Mouse (Mus musculus) liver, embryonic 13.5 days (tissue): ENCODE results near the gene BC030499. TPM values are rescaled to one million over a fixed set of nuclear protein-coding genes. Genes with fewer than 3 reads are reported as not detected.

Experiments
- ATAC-seq: fragments of 200-750 bp; cut with Nextera tagmentation; 2 replicates; pipeline ENCODE4 v1.8.0; 2017; ENCODE audit warnings: low read depth, mild to moderate bottlenecking, moderate number of reproducible peaks, moderate library complexity
- DNase-seq: peaks from one replicate; pipeline ENCODE4 v3.0.0; 2022
- H3K27ac ChIP-seq: fragments of 300-500 bp; sonication (generic); 2 replicates; pipeline ENCODE4 v1.5.1; 2015; ENCODE audit warnings: moderate library complexity, mild to moderate bottlenecking, inconsistent platforms
- H3K27me3 ChIP-seq: fragments of 300-500 bp; sonication (generic); 2 replicates; pipeline ENCODE4 v1.6.1; 2015; ENCODE audit warnings: mild to moderate bottlenecking, inconsistent platforms
- H3K36me3 ChIP-seq: fragments of 300-500 bp; sonication (generic); 2 replicates; pipeline ENCODE4 v1.6.1; 2015; ENCODE audit warnings: mild to moderate bottlenecking, inconsistent platforms
- H3K4me1 ChIP-seq: fragments of 300-500 bp; sonication (generic); replicated peaks from 2 replicates; pipeline ENCODE4 v1.6.1; 2015; ENCODE audit warnings: inconsistent platforms
- H3K4me2 ChIP-seq: fragments of 300-500 bp; sonication (generic); 2 replicates; pipeline ENCODE4 v1.6.1; 2015; ENCODE audit warnings: inconsistent platforms, mild to moderate bottlenecking, moderate library complexity
- H3K4me3 ChIP-seq: fragments of 300-500 bp; sonication (generic); replicated peaks from 2 replicates; pipeline ENCODE4 v1.5.1; 2015; ENCODE audit warnings: mild to moderate bottlenecking, inconsistent platforms
- H3K9ac ChIP-seq: fragments of 300-500 bp; sonication (generic); 2 replicates; pipeline ENCODE4 v1.6.1; 2015; ENCODE audit warnings: mild to moderate bottlenecking, inconsistent platforms
- H3K9me3 ChIP-seq: fragments of 300-500 bp; sonication (generic); replicated peaks from 2 replicates; pipeline ENCODE4 v1.6.1; 2016; ENCODE audit warnings: inconsistent platforms
- WGBS: fragments of 180-500 bp; shearing (Covaris S2); methylation state at CpG from one replicate; pipeline ENCODE4 v1.1.7; 2015; ENCODE audit not compliant: insufficient replicate concordance; 5-methylcytosine and 5-hydroxymethylcytosine counted together
- polyA plus RNA-seq: library from polyadenylated mRNA; unstranded; fragments of >200 nt; fragmentation: Nextera tagmentation; extraction: Ambion mirVana; gene quantifications from 2 replicates; pipeline ENCODE4 v1.2.1, GENCODE M21; 2015

BC030499 gene
- polyA plus RNA-seq, 1 experiment from 2014 or later = 0.06 TPM

DNA sequence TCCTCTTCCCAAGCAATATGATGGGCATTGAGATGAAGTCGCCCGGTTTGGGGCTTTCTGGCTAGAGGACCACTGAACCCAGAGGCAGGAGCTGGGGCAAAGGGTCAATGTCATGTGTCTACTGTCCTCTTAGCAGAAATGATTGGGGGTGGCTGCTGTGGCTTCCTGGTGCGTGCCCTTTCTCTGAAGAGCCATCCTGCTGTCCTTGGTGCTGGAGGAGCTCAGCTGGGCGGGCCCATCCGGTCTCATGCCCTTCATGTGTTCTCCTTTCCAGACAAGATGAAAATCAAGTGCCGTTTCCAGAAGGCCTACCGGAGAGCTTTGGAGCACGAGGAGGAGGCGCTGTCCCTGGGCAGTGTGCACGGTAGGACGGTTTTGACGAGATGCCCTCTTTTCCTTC, 42.0 kb downstream of the BC030499 start:
- no peak for ATAC-seq
- Histone ChIP-seq H3K4me2 (no peak overlapping the region), H3K4me1 (peaks cover 13% of the 10 kb centered on the region), H3K9ac (no peak overlapping the region), H3K27me3 (no peaks in the 10 kb centered on the region), H3K36me3 (peaks cover 50% of the 10 kb centered on the region), H3K9me3 (no peaks in the 10 kb centered on the region), H3K4me3 (no peak overlapping the region), H3K27ac (no peak overlapping the region)
- no peak for DNase-seq
- WGBS = 90% methylated on average over 12 of the region's 12 CpGs

DNA sequence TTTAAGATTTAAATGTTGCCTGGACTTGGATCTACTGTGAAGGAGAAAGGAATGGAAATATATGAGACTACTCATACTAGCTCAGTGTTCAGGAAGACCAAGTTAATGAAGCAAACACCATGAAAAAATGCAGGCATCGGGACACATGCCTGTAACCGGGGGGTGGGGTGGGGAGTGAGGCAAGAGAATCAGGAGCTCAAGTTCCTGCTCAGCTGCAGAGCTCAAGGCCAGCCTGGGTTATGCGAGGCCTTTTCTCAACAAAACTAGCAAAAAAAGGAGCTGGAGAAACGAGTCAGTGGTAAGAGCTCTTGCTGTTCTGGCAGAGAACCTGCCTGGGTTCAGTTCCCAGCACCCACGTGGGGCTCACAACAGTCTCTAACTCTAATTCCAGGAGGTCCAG, 43.4 kb downstream of the BC030499 start:
- Histone ChIP-seq H3K36me3 (peaks cover 56% of the 10 kb centered on the region), H3K27me3 (no peaks in the 10 kb centered on the region), H3K4me2 (no peak overlapping the region), H3K4me1 (peaks cover 8% of the 10 kb centered on the region), H3K4me3 (no peak overlapping the region), H3K9ac (no peak overlapping the region), H3K27ac (no peak overlapping the region), H3K9me3 (no peaks in the 10 kb centered on the region)
- DNase-seq = no peak
- ATAC-seq = no peak
- 73% methylated on average over 5 of the region's 5 CpGs for WGBS

DNA sequence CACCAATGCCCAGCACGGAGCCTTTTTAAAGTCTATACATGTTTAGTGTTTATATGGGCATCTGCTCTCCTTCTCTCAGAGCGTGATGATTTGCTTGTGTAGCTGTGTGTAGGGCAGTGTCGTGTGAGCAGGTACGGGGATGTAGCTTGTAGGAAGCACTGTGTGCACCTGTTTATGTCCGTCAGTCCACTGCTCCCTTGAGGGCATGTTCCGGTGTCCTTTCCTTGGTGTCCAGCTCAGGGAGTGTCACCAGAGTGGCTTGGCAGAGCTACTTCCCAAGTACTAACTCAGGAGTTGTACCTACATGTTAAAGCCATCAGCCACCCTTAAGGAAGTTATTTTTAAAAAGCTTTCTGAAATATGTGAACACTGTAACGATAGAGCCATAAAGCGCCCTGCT, 46.4 kb downstream of the BC030499 start:
- Histone ChIP-seq H3K27me3 (no peaks in the 10 kb centered on the region), H3K4me2 (no peak overlapping the region), H3K9me3 (no peaks in the 10 kb centered on the region), H3K36me3 (peaks cover 74% of the 10 kb centered on the region), H3K9ac (no peak overlapping the region), H3K4me1 (no peaks in the 10 kb centered on the region), H3K4me3 (no peak overlapping the region), H3K27ac (no peak overlapping the region)
- ATAC-seq (no peak), DNase-seq (no peak)
- WGBS = 85% methylated on average over 8 of the region's 8 CpGs

DNA sequence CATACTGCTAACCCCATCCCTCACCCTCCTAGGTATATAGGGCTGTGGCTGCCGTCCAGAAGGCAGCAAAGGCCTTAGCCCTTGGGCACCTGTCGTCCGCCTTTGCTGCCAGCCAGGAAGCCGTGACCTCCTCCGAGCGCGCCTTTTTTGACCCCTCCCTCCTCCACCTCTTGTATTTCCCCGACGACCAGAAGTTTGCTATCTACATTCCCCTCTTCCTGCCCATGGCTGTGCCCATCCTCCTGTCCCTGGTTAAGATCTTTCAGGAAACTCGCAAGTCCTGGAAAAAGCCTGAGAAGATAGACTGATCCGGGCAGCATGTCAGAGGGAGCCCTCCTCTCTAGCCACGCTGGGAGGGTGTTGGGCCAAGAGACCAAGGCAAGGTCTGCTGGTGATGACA, 51.1 kb downstream of the BC030499 start:
- H3K36me3 ChIP-seq = peaks cover 33% of the 10 kb centered on the region
- H3K9me3 ChIP-seq = no peaks in the 10 kb centered on the region
- H3K4me1 ChIP-seq = peaks cover 42% of the 10 kb centered on the region
- H3K27me3 ChIP-seq = no peaks in the 10 kb centered on the region
- DNase-seq (no peak), ATAC-seq (no peak)
- no peak overlapping the region for H3K9ac ChIP-seq
- H3K4me3 ChIP-seq = no peak overlapping the region
- H3K27ac ChIP-seq = no peak overlapping the region
- 72% methylated on average over 12 of the region's 12 CpGs for WGBS
- H3K4me2 ChIP-seq = no peak overlapping the region

DNA sequence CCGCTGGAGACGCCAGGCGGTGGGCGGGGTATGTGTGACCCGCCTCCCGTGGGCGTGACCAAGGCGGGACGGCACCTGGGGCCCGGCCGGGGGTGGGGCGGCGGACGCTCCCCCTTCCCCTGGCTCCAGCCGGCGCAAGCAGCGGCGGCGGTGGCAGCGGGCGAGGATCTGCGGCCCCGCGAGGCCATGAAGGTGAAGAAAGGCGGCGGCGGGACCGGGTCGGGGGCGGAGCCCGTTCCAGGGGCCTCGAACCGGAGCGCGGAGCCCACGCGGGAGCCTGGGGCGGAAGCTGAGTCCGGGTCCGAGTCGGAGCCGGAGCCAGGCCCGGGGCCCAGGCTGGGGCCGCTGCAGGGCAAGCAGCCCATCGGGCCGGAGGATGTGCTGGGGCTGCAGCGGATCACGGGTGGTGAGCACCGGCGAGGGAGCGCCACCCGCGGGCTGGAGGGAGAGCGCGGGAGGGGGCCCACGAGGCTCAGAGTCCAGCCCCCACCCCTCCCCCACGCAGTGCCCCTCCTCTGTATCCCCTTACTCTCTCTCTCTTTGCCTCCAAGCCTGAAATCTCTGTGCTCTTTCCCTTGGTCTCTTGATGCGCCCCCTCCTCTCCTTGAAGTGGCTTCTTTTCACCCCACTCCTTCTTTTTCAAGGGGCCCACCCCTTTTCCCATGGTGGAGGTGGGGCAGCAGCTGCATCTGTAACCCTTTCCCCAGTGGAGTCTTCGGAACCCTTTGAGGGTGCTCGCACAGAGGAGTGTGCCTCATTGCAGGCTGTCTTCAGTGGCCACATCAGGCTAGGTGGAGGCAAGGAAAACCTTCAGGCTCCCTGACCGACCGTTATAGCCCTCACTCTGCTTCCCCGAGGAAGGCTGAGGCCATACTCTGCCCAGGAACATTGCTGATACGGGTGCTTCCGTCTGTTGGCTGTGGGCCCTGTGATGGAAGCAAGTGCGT, 53.0 kb downstream of the BC030499 start, which contains the start of gene Unc119:
TSS of gene Unc119 (plus strand) at position 102 of the 947 bp plus-strand sequence.
- Histone ChIP-seq H3K36me3 (peaks cover 33% of the 10 kb centered on the region), H3K27me3 (no peaks in the 10 kb centered on the region), H3K4me1 (peaks cover 59% of the 10 kb centered on the region), H3K27ac (peak within 1 kb of the TSS; percentile 92), H3K4me3 (peak within 1 kb of the TSS; percentile 89), H3K9ac (peak within 1 kb of the TSS; percentile 91), H3K9me3 (no peaks in the 10 kb centered on the region), H3K4me2 (peak within 1 kb of the TSS; percentile 100)
- 1% methylated on average over 66 of the region's 66 CpGs for WGBS
- ATAC-seq (peak; percentile 69), DNase-seq (peak; percentile 76)

DNA sequence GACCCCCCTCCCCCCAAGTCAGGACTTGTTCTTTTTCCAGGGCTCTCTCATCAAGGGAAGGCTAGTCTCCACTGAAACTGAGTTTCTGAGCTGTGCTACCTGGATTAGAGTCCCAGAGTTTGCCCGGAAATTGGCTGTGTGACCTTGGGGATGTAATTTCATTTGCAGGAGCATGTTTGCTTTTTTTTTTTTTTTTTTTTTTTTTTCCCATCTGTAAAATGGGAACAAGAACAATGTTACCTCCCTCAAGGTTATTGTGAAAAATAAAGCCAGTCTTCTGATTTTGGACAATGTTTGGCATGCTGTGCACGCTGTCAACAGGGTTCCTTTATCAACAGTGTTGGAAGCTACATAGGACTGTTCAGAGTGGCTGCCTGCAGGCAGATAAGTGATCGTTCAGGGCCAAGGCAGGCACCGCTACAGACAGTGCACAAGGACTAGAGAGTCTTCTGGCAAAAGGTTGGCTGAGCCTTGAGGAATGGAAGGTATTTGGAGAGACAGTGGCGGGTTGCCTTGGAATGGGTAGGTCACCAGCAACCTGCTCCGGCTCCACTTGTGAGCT, 53.8 kb downstream of the BC030499 start:
- no peaks in the 10 kb centered on the region for H3K27me3 ChIP-seq
- no peaks in the 10 kb centered on the region for H3K9me3 ChIP-seq
- peak overlapping the region; percentile 89 for H3K4me3 ChIP-seq
- peak; percentile 65 for DNase-seq
- H3K36me3 ChIP-seq = peaks cover 30% of the 10 kb centered on the region
- WGBS = 20% methylated on average over 6 of the region's 6 CpGs
- H3K9ac ChIP-seq = peak overlapping the region; percentile 91
- peaks cover 67% of the 10 kb centered on the region for H3K4me1 ChIP-seq
- ATAC-seq = peak; percentile 88
- H3K4me2 ChIP-seq = peak overlapping the region; percentile 100
- peak overlapping the region; percentile 92 for H3K27ac ChIP-seq

DNA sequence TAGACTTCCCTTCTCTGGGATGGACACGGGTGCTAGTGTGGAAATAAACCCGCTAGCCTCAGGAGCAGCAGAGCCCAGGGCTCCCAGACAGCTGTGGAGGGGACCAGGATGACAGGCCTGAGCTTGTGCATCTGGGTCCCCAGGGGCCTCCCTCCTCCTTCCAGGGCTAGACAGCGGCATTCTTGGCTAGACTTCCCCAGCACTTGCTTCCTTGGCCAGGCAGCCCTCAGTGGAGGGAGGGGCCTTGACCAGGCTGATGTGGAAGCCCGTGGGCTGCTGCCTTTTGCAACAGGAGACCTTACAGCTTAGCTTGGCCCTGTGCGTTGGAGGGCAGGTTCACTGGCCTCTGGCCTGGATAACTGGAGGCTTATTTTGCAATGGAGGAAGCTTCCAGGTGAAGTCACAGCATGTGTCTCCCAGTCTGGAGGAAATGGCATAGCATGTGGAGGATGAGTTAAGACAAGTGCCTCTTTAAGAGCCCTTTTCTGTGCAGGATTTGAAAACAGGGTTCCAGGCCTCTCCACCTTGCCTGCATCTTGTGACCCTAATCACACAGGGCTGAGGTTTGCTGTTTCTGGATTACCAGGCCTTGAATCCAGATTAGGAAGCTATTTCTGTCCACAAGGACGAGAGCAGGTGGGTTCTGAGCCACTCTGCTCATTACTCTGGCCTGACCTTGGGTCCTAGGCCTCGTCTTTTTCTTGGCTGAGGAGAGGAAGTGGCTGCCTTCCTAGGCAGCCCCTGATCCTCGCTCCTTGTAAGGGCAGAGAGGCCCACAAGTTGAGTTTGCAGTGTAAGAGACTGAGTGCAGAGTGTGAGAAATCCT, 54.5 kb downstream of the BC030499 start:
- peak; percentile 27 for ATAC-seq

DNA sequence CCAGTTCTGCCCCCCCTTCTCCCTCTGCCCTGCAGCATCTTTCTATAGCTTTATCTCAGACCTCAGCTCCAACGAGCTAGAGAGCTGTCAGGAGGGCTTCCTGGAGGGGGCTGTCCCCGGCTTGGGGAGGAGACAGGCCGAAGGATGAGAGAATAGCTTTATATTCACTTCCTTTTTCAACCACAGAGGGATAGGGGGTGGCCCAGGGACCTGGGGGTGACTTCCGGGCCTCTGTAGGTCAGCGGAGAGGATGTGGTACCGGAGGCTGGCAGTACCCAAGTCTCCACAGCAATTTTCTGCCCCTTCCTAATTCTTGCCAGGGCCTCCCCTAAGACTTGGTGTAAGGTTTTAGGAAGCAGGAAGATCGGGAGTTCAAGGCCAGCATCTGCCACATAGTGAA, 55.2 kb downstream of the BC030499 start:
- ATAC-seq = no peak
- WGBS = 20% methylated on average over 7 of the region's 7 CpGs
- Histone ChIP-seq H3K27ac (peak overlapping the region; percentile 92), H3K4me2 (peak overlapping the region; percentile 100), H3K4me1 (peaks cover 79% of the 10 kb centered on the region), H3K36me3 (peaks cover 26% of the 10 kb centered on the region), H3K27me3 (no peaks in the 10 kb centered on the region), H3K4me3 (peak overlapping the region; percentile 89), H3K9me3 (no peaks in the 10 kb centered on the region), H3K9ac (peak overlapping the region; percentile 91)
- no peak for DNase-seq

More for the DNA sequence above, 54.5 kb downstream of the BC030499 start:
- Histone ChIP-seq H3K36me3 (peaks cover 27% of the 10 kb centered on the region), H3K4me3 (peak overlapping the region; percentile 89), H3K9me3 (no peaks in the 10 kb centered on the region), H3K4me2 (peak overlapping the region; percentile 100), H3K27ac (peak overlapping the region; percentile 92), H3K9ac (peak overlapping the region; percentile 91), H3K4me1 (peaks cover 74% of the 10 kb centered on the region), H3K27me3 (no peaks in the 10 kb centered on the region)
- 24% methylated on average over 8 of the region's 8 CpGs for WGBS
- DNase-seq = no peak

Other genes with a start within 250 kb of the BC030499 start
- 19.1 and 20.2 TPM in 2 replicates for gene Eral1, start 210.5 kb upstream of the BC030499 start, polyA plus RNA-seq
- gene Fam222b, start 196.2 kb upstream of the BC030499 start, polyA plus RNA-seq = 3.7 and 5.5 TPM in 2 replicates
- 28.0 and 34.6 TPM in 2 replicates for gene Traf4, start 125.3 kb upstream of the BC030499 start, polyA plus RNA-seq
- gene Nek8, start 114.2 kb upstream of the BC030499 start, polyA plus RNA-seq = 8.9 and 9.2 TPM in 2 replicates
- gene Tlcd1, start 114.1 kb upstream of the BC030499 start, polyA plus RNA-seq = 50.3 and 54.3 TPM in 2 replicates
- gene Rpl23a, start 107.3 kb upstream of the BC030499 start, polyA plus RNA-seq = 1,033 and 1,075 TPM in 2 replicates
- 13.5 and 15.6 TPM in 2 replicates for gene Rab34, start 102.4 kb upstream of the BC030499 start, polyA plus RNA-seq
- gene Proca1, start 97.4 kb upstream of the BC030499 start, polyA plus RNA-seq = 0.44 and 0.65 TPM in 2 replicates
- gene Sdf2, start 45.1 kb upstream of the BC030499 start, polyA plus RNA-seq = 29.6 and 29.8 TPM in 2 replicates
- gene Supt6, start 44.9 kb upstream of the BC030499 start, polyA plus RNA-seq = 9.8 and 12.3 TPM in 2 replicates
- gene 2610507B11Rik, start 29.1 kb upstream of the BC030499 start, polyA plus RNA-seq = 33.6 and 42.8 TPM in 2 replicates
- 30.3 and 32.6 TPM in 2 replicates for gene Spag5, start 10.7 kb downstream of the BC030499 start, polyA plus RNA-seq
- 4.9 and 5.2 TPM in 2 replicates for gene Aldoc, start 32.1 kb downstream of the BC030499 start, polyA plus RNA-seq
- 32.3 and 37.1 TPM in 2 replicates for gene Pigs, start 37.6 kb downstream of the BC030499 start, polyA plus RNA-seq
- gene Unc119, start 52.6 kb downstream of the BC030499 start, polyA plus RNA-seq = 27.4 and 28.0 TPM in 2 replicates
- gene Foxn1, start 95.7 kb downstream of the BC030499 start, polyA plus RNA-seq = not detected in 2 replicates
- 0.07 TPM in 1 of 2 replicates, not detected in the other for gene Slc13a2, start 131.4 kb downstream of the BC030499 start, polyA plus RNA-seq
- gene Slc46a1, start 174.9 kb downstream of the BC030499 start, polyA plus RNA-seq = 6.1 and 6.5 TPM in 2 replicates
- gene Sarm1, start 206.9 kb downstream of the BC030499 start, polyA plus RNA-seq = 0.16 and 0.29 TPM in 2 replicates
- gene Vtn, start 208.2 kb downstream of the BC030499 start, polyA plus RNA-seq = 297 and 348 TPM in 2 replicates
- gene Sebox, start 212.6 kb downstream of the BC030499 start, polyA plus RNA-seq = 0.09 and 0.24 TPM in 2 replicates
- gene Tmem199, start 221.3 kb downstream of the BC030499 start, polyA plus RNA-seq = 30.1 and 31.9 TPM in 2 replicates
- 78.1 and 82.4 TPM in 2 replicates for gene Poldip2, start 221.4 kb downstream of the BC030499 start, polyA plus RNA-seq
- gene Tnfaip1, start 245.5 kb downstream of the BC030499 start, polyA plus RNA-seq = 15.6 and 16.4 TPM in 2 replicates
- gene Ift20, start 245.5 kb downstream of the BC030499 start, polyA plus RNA-seq = 83.1 and 88.6 TPM in 2 replicates